Mouse (Mus musculus) ovary, adult 18-20 months (tissue): ENCODE measurements around the gene R3hdm4.

ENCODE experiments used
- DNase-seq: peaks from one replicate; pipeline ENCODE4 v3.0.0; 2022; ENCODE audit warnings: low spot score, mixed read lengths

Gene R3hdm4

GRCm38 (mm10) chr10:79942988-79943387 is 22.0 kb upstream of the R3hdm4 start:
- DNase-seq = no peak

GRCm38 (mm10) chr10:79940749-79941148 is 19.7 kb upstream of the R3hdm4 start:
- DNase-seq = no peak

GRCm38 (mm10) chr10:79937775-79938526 is 16.9 kb upstream of the R3hdm4 start:
- DNase-seq = no peak

- DNase-seq = peak; percentile 73
Observed at GRCm38 (mm10) chr10:79936911-79937441, 16.0 kb upstream of the R3hdm4 start.

- DNase-seq = no peak
Observed at GRCm38 (mm10) chr10:79936284-79936910, 15.4 kb upstream of the R3hdm4 start.

GRCm38 (mm10) chr10:79934794-79935569 is 14.0 kb upstream of the R3hdm4 start:
- DNase-seq = no peak

- peak; percentile 71 for DNase-seq
Observed at GRCm38 (mm10) chr10:79934272-79934721, 13.3 kb upstream of the R3hdm4 start.

- DNase-seq = no peak
Observed at GRCm38 (mm10) chr10:79933861-79934260, 12.9 kb upstream of the R3hdm4 start.

- DNase-seq = no peak
Observed at GRCm38 (mm10) chr10:79933145-79933679, 12.2 kb upstream of the R3hdm4 start.

GRCm38 (mm10) chr10:79932736-79933135 is 11.7 kb upstream of the R3hdm4 start:
- no peak for DNase-seq

- DNase-seq = no peak
Observed at GRCm38 (mm10) chr10:79931797-79932196, 10.8 kb upstream of the R3hdm4 start.

- DNase-seq = no peak
Observed at GRCm38 (mm10) chr10:79930826-79931186, 9.8 kb upstream of the R3hdm4 start.

GRCm38 (mm10) chr10:79929967-79930825 is 9.2 kb upstream of the R3hdm4 start:
- no peak for DNase-seq

GRCm38 (mm10) chr10:79928907-79929701 is 8.1 kb upstream of the R3hdm4 start:
- DNase-seq = no peak

- peak; percentile 59 for DNase-seq
Observed at GRCm38 (mm10) chr10:79928030-79928694, 7.2 kb upstream of the R3hdm4 start.

- DNase-seq = no peak
Observed at GRCm38 (mm10) chr10:79927324-79928029, 6.5 kb upstream of the R3hdm4 start.

GRCm38 (mm10) chr10:79926491-79927323 is 5.7 kb upstream of the R3hdm4 start, which contains the start of gene Arid3a:
Gene Arid3a (plus strand): TSS chr10:79927043.
- DNase-seq = peak; percentile 82

- no peak for DNase-seq
Observed at GRCm38 (mm10) chr10:79925785-79926490, 4.9 kb upstream of the R3hdm4 start.
